Mouse (Mus musculus) heart, adult 2 months (tissue): ENCODE measurements at regions not wholly inside any gene's neighbourhood (a gene's known extent, or its start where the extent isn't known, plus 50 kb on each side); places are given as distances from the start of the nearest gene placed in this dataset.

Experiments
- DNase-seq, 2 experiments: peaks; one replicate each; pipeline ENCODE4 v3.0.0; 2021
- H3K27ac ChIP-seq: fragments of 200-600 bp; 2 replicates; pipeline ENCODE4 v1.8.1; 2022
- H3K27me3 ChIP-seq: fragments of 200-500 bp; 2 replicates; pipeline ENCODE4 v1.6.1; 2012; ENCODE audit warnings: mild to moderate bottlenecking, low read length, inconsistent platforms, mixed read lengths; ENCODE audit not compliant: control insufficient read depth, insufficient read depth
- H3K36me3 ChIP-seq: fragments of 200-500 bp; 2 replicates; pipeline ENCODE4 v1.6.1; 2012; ENCODE audit warnings: low read length, inconsistent platforms; ENCODE audit not compliant: control insufficient read depth, insufficient read depth
- H3K4me1 ChIP-seq: fragments of 200-500 bp; 2 replicates; pipeline ENCODE4 v1.6.1; 2011; ENCODE audit warnings: low read length; ENCODE audit not compliant: control insufficient read depth, insufficient read depth
- H3K4me3 ChIP-seq: fragments of 200-600 bp; 2 replicates; pipeline ENCODE4 v1.8.1; 2022
- H3K79me2 ChIP-seq: fragments of 200-500 bp; replicated peaks from 2 replicates; pipeline ENCODE4 v1.6.1; 2012; ENCODE audit warnings: mild to moderate bottlenecking, inconsistent platforms, low read length, moderate library complexity, mixed read lengths; ENCODE audit not compliant: control insufficient read depth, insufficient read depth
- H3K9ac ChIP-seq: fragments of 200-500 bp; 2 replicates; pipeline ENCODE4 v1.6.1; 2012; ENCODE audit warnings: low read depth, mild to moderate bottlenecking, control low read depth, inconsistent platforms, low read length, mixed read lengths
- CTCF ChIP-seq: fragments of 200-600 bp; IDR thresholded peaks from 2 replicates; pipeline ENCODE4 v1.8.1; 2022; ENCODE audit warnings: antibody characterized with exemption, mild to moderate bottlenecking, moderate library complexity
- EP300 ChIP-seq: fragments of 200-500 bp; IDR thresholded peaks from 2 replicates; pipeline ENCODE4 v1.6.1; 2011; ENCODE audit warnings: low read depth, low read length, control low read depth; ENCODE audit not compliant: insufficient read depth
- POLR2A ChIP-seq: fragments of 200-500 bp; IDR thresholded peaks from 2 replicates; pipeline ENCODE4 v1.6.1; 2011; ENCODE audit warnings: mild to moderate bottlenecking, low read depth, low read length, control low read depth; ENCODE audit not compliant: insufficient read depth
- WGBS: fragments of 180-500 bp; shearing (Covaris S2); methylation state at CpG from one replicate; pipeline ENCODE4 v1.1.7; 2018; 5-methylcytosine and 5-hydroxymethylcytosine counted together
- intact Hi-C: fragments of 180-260 bp; cut with DNase I; formaldehyde crosslinking; loops from one replicate; pipeline ENCODE4 v1.15.1; 2025

- Histone ChIP-seq H3K36me3 (no peaks in the 10 kb centered on the region), H3K4me1 (no peaks in the 10 kb centered on the region), H3K4me3 (no peak overlapping the region), H3K9ac (no peak overlapping the region), H3K27ac (no peak overlapping the region), H3K79me2 (no peaks in the 10 kb centered on the region), H3K27me3 (no peaks in the 10 kb centered on the region)
- no peak for TF ChIP-seq CTCF
- no peak for TF ChIP-seq POLR2A
- TF ChIP-seq EP300, result no peak
- WGBS, result 61% methylated on average over 5 of the region's 5 CpGs
- intact Hi-C loops, result no loop called here
- DNase-seq, result no peak
Measured at GRCm38 (mm10) chr17:69685625-69686257, 246.6 kb downstream of the Akain1 start.

DNA sequence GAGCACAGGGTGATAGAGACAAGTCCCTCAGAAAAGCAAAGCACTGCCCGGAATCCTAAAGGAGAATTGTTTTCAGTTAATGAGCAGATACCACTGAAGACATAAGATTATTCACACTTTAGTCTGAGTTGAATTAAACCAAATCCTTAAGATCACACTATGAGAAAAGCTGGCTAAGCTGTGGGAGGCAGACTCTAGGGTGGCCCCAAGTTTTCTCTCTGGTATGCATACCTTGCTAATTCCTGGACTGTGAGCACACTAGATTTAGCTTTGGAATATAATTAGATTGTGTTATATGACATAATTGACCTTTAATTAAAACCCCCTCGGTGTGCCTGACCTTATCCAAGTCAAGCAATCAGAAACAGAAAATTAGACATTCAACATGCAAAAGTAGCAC lies 247.3 kb downstream of the Akain1 start:
- Histone ChIP-seq H3K4me3 (no peak overlapping the region), H3K79me2 (no peaks in the 10 kb centered on the region), H3K9ac (no peak overlapping the region), H3K27me3 (no peaks in the 10 kb centered on the region), H3K27ac (no peak overlapping the region), H3K36me3 (no peaks in the 10 kb centered on the region), H3K4me1 (no peaks in the 10 kb centered on the region)
- no peak for DNase-seq
- TF ChIP-seq CTCF, result no peak
- no peak for TF ChIP-seq EP300
- TF ChIP-seq POLR2A, result no peak
- intact Hi-C loops, result no loop called here
- 49% methylated on average over 2 of the region's 2 CpGs for WGBS

GRCm38 (mm10) chr17:69695341-69695740 lies 256.2 kb downstream of the Akain1 start:
- no peaks in the 10 kb centered on the region for H3K36me3 ChIP-seq
- whole genome bisulfite sequencing, result 62% methylated on average over 3 of the region's 3 CpGs
- no peaks in the 10 kb centered on the region for H3K79me2 ChIP-seq
- no peak overlapping the region for H3K27ac ChIP-seq
- no peaks in the 10 kb centered on the region for H3K4me1 ChIP-seq
- TF ChIP-seq CTCF (no peak), POLR2A (no peak), EP300 (no peak)
- H3K4me3 ChIP-seq, result no peak overlapping the region
- H3K9ac ChIP-seq, result no peak overlapping the region
- no peak for DNase-seq
- H3K27me3 ChIP-seq, result no peaks in the 10 kb centered on the region
- intact Hi-C loops, result no loop called here

GRCm38 (mm10) chr17:69727325-69727724 lies 241.5 kb upstream of the Dlgap1 start:
- no peaks in the 10 kb centered on the region for H3K4me1 ChIP-seq
- intact Hi-C loops, result no loop called here

DNA sequence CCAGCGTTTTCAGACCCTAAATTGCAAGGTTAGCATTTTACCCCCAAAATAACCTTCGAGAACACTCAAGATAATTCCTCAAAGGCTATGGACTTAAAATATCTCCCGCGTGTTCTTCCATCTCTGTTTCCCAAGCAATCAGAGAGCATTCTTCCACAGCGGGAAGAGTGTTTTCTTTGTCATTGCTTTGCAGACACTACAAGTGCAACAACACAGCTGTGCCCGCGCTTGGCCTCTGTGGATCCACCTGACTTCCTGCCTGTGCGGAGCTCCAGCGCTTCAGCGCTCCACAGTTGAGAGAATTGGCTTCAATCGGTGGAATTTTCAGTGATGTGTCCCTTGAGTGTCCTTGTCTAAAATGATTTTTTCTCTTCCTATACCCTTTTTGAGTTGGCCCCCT lies 235.9 kb upstream of the Dlgap1 start:
- no peaks in the 10 kb centered on the region for H3K36me3 ChIP-seq
- intact Hi-C loops, result no loop called here
- H3K4me1 ChIP-seq, result no peaks in the 10 kb centered on the region
- H3K27me3 ChIP-seq, result no peaks in the 10 kb centered on the region
- no peak overlapping the region for H3K9ac ChIP-seq
- H3K4me3 ChIP-seq, result no peak overlapping the region
- TF ChIP-seq POLR2A (no peak), CTCF (no peak), EP300 (no peak)
- no peak for DNase-seq
- H3K27ac ChIP-seq, result no peak overlapping the region
- H3K79me2 ChIP-seq, result no peaks in the 10 kb centered on the region
- 83% methylated on average over 11 of the region's 11 CpGs for WGBS

More at GRCm38 (mm10) chr17:69727325-69727724, 241.5 kb upstream of the Dlgap1 start:
- Histone ChIP-seq H3K79me2 (no peaks in the 10 kb centered on the region), H3K4me3 (no peak overlapping the region), H3K36me3 (no peaks in the 10 kb centered on the region), H3K27me3 (no peaks in the 10 kb centered on the region), H3K27ac (no peak overlapping the region), H3K9ac (no peak overlapping the region)
- no peak for DNase-seq
- 78% methylated on average over 4 of the region's 4 CpGs for WGBS
- TF ChIP-seq EP300 (no peak), POLR2A (no peak), CTCF (no peak)

DNA sequence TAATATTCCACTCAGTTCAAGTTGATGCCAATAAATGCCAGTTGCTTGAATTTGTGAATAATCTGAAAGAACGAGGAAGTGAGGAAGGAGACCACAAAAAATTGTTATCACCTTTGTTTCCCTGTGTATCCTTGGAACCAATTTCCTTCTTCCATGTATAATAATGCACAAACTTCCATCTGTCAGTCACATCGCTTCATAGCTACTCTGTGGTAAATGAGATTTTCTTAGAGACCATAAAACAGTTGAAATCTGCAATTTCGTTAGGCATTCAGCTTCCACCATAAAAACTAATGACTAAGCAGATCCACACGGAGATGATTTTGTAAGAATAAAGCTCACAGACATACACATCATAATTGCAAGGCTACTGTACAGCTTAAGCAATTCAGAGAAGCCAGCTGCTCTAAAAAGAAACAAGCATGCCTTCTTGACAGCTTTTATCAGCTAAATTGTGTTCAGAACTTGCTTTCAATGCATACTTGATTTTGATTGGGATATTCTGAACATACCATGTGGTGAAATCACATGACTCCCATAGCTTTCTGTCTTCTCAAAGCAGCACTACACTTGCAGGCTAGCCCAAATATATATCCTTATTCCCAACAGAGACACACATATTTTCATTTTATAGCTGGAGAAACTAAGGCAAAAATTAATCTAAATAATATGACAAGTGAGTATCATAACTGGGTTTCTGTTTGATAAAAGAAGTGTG lies 232.3 kb upstream of the Dlgap1 start:
- 56% methylated on average over 4 of the region's 4 CpGs for WGBS
- no peak for TF ChIP-seq EP300
- TF ChIP-seq POLR2A, result no peak
- no peak for TF ChIP-seq CTCF
- Histone ChIP-seq H3K4me1 (no peaks in the 10 kb centered on the region), H3K27ac (no peak overlapping the region), H3K4me3 (no peak overlapping the region), H3K36me3 (no peaks in the 10 kb centered on the region), H3K79me2 (no peaks in the 10 kb centered on the region), H3K9ac (no peak overlapping the region), H3K27me3 (no peaks in the 10 kb centered on the region)
- no peak for DNase-seq
- intact Hi-C loops, result no loop called here
